Mouse (Mus musculus) cerebellum, adult 11 months (tissue): ENCODE results near the gene C530008M17Rik.

Experiments used
- DNase-seq: peaks from one replicate; pipeline ENCODE4 v3.0.0; 2022

C530008M17Rik gene

DNA sequence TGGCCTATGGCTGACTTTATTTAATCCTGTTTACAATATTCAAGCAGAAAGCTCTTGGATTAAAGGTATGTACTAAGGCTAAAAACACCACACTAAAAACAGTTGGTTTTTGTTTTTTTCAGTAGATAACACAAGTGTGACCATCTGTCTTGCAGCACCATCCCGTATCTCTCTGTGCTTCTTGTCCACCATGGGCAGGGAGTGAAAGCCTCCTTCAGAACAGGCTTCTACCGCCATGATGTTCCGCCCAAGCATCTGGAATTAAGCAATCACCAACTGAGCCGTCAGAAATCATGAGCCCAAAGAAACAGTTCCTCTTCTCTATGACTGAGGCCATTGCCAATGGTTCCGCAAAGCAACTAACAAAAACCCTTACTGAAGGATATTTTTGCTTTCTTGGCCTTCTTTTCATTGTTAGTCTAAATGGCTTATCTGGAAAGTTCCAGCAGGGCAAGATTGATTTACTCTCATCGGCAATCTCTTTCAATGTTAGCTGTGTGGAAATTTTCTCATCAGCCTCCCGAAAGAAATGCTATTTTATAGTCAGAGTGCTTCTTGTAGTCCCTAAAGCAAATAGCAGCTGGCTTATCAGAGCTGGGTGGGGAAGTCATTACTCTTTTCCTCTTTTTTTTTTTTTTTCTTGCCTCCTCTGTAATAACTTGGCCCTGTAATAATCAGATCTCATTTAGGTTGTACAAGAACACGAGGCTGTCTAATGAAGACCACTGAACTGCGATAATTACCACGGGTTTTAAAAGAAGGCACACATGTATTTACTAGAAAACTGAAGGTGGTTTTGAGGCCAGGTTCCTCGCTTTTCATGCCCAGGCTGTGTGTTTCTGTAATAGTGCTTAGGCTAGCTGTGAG, 49.2 kb downstream of the C530008M17Rik start:
- DNase-seq = no peak

DNA sequence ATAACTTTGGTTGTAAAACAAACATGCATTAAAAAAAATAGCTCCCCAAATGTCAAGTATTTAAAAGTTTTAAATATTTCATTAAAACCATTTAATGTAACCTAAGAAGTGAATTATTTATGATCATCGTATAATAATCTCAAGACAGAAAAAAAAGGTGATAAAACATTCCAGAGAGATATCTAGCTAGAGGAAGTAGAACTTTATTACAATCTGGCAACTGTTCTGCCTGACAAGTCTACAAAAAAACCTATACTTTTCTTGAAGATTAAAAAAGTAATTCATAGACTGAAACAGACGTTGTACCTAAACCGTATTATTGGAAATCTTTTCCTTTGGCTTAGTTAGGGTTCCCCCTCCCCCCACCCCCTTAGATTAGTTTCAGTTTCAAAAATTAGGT, 50.8 kb downstream of the C530008M17Rik start:
- no peak for DNase-seq

DNA sequence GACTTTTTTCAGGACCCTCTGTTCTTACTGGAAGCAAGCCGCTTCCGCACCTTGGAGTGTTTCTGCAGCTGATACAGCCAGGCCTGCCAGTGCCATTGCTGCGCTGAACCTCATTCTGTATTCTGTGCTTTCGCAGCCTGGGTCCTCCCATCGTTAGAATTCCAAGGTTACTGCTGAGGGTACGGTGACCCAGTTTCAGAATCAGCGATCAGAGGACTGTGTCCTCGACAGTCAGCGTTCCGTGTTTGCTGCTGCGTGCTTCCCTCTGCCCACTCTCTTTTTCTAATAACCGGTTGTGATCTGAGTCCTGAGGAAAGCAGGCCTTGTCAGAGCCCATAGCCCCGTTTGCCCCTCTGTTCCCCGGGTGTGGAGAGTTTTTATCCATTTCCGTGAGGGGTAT, 51.7 kb downstream of the C530008M17Rik start:
- DNase-seq = no peak

DNA sequence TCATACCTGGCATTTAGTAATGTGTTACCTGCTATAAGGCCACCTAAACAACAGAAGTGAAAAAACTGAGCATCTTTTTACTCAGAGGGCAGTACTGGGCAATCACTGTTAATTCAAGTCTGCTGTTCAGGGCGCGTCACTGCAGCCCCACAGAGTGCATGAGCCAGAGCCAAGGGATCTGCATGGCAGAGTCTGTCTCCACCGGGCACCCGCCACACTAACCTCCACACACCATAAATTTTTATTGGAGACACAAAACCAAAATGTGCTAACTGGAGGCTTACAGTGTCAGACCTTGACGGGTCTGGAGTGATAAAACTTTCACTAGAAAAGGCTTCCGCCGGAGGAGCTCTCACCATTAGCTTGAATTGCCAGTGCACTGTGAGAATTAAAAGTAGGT, 57.4 kb downstream of the C530008M17Rik start:
- DNase-seq = no peak

DNA sequence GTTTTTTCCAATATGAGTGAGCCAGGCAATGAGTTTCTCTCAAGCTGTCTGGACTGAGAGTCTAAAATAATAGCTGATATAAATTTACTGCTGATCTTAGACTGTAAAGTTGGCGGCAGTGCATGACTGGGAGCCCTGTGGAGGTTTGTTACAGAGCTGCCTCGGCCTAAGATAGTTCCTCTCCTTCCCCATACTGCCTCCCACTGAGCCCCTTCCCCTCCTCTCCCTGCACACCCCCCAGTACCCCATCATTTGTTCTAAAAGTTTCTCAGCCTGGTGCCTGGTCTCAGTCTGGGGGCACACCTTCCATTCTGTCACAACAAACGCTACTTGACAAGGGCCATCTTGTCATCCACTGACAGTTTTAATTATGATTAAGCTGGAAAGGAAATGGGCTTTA, 63.6 kb downstream of the C530008M17Rik start:
- DNase-seq = no peak

DNA sequence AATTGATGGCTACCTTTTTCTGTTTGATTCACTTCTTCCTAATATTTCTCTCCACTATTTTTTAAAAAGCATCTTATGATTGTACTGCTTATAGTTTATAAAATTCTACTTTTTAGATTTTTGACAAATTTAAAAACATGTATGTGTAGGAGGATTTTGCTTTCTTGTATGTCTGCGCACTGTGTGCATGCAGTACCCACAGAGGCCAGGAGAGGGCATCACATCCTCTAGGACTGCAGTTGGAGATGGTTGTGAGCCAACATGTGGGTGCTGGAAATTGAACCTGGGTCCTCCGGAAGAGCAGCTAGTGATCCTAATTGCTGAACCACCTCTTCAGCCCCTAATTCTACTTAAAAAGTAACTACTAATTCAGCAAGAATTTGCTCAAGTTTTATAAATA, 68.6 kb downstream of the C530008M17Rik start:
- no peak for DNase-seq

DNA sequence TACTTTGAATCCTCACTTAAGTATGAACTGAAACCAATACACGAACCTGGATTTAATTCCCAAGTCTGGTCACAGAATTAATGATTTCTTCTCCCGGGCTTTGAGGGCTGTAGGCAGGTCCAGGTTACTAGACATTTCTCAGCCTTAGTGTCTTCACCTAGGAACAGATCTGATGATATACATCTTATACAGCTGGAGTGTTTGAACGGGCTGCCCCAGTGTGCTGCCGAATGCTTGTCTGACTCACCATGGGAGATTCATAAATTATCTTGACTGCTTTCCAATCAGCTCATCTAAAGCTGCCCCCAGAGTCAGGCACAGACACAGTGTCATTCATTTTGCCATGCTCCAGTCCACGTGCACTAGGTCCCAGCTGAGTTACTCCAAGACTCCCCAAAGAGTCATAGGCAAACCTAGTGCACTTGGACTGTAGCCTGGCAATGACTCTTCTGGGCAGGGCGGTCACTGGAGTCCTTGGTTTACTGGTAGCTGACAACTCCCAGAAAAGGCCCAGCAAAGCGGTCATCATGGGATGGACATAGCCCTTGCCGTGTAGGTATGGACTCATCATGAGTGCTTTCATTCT, 70.3 kb downstream of the C530008M17Rik start:
- DNase-seq = no peak

DNA sequence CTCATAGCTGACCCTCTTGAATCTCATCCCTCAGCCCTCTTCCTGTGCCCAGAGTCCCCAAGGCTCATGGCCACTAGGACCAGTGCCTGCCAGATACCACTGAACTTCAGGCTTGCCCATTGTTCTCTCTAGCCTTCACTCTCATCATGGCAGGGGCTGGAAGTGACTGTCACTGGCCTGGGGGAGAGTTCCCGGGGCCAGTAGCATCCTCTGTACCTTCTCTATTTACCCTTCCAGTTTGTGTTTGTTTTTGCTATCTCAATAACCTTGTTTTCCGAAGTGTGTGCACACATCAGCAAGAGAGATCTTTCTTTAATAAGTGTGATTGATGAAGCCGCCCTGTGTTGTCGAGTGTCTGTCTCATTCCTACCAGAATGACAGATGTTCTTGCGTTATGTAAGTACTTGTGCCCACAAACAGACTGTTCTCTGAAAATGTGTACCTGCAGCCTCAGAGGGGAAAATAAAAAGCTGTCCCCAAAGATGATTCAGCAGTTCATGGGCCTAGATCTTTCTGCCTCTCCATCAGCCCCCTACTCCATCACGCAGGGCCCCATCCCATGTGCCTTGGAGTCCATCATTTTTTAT, 76.8 kb downstream of the C530008M17Rik start:
- no peak for DNase-seq

DNA sequence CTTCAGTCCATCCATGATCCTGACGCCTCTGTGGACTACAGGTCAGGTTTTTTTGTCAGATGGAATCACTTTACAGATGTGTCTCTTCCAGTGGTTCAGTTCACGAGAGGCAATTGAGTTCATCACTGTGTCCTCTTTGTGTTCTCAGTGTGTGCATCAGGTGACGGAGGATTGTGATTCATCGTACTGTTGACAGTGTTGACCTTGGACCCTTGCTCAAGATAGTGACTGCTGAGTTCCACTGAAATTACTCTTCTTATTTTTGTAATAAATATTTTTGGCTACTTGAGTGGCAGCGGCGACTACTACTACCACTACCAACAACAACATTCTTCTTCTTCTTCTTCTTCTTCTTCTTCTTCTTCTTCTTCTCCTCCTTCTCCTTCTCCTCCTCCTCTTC, 85.2 kb downstream of the C530008M17Rik start:
- DNase-seq = no peak

DNA sequence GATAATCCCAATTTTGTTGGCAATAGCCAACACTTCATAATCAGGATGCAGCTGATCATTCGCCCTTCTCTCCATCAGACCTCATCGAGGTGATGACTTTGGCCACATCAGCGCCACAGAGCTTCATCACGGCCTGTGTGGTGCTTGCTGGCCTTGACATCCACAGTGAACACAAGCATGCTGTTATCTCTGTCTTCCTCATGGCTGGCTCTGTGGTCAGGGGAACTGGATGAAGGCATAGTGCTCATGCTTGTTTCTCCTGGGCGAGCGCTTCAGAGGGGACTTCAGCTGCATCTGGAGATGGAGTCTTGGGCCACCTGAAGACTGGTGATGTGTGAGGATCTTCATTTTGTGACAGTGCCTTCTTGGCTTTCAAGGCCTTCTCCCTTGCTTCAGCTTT, 85.8 kb downstream of the C530008M17Rik start:
- no peak for DNase-seq

DNA sequence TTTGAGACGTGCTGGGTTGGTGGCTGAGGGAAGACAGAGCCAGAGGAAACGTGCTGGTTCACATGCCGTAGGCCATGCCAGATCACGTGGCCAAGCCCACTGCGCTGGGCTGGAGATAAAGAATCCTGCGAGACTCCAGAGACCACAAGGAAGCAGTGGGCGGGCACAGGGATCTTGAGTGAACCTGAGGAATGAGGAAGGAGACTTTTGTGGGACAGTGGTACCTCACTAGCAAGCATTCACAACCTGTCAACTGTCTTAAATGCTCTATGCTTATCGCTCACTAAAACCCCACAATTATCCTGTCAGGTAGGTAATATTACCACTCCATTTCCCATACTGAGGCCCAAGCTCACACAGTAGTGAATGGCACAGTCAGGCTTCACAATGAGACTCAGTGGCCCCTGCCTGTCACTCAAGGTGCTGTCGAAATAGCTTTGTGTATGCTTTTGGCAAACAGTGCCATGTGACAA, 88.5 kb downstream of the C530008M17Rik start:
- no peak for DNase-seq

DNA sequence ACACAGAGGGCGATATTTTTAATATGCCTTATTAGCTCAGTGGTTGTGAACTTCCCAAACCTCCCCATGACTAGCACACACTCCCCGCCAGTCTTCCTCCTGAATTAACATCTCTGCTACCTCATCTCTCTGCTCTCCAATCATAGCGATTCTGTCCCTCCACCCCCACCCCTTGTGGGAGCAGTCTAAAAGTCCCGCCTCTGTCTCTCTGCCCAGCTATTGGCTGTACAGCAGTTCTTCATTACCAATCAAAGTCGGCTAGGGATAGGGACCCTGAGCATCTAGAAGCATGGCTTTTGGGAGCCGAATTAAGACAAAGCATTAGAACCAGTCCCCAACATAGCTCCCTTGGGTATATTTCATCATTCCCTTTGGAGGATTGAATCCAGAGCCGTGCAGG, 91.5 kb downstream of the C530008M17Rik start:
- no peak for DNase-seq

DNA sequence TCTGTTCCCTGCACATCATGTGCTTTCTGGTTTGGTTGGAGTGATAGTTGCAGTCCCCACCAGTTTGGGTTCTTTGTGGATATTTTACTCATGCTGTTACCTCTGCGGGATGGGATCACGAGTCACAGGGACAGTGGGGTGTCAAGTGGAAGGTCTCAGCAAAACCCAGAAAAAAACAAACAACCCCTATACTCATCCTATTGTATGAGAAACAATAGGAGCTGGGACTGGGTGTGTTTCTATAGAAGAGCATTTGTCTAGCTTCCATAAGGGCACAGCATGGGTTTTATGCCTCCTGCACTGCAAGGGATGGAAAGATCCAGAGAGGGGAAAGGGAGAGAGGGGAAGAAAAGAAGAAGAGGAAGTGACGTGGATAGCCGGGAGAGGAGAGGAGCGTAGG, 96.0 kb downstream of the C530008M17Rik start:
- DNase-seq = no peak

DNA sequence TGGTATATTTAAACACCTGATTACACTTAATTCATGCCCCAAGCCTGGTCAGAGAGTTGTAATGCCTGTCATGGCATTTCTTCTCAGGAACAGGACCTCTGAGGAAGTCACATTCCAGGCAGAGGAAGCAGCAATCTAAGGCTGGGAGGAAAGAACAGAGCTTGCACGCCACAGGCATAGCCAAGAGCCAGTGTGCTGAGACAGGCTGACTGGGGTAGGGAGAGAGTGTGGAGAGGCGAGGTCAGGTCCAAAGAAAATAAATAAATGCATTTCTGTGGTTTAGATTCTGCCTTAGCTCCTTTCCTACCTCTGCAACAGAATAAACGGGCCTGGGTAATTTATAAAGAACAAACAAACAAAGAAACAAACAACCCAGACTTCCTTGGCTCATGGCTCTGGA, 104.0 kb downstream of the C530008M17Rik start:
- DNase-seq = no peak

DNA sequence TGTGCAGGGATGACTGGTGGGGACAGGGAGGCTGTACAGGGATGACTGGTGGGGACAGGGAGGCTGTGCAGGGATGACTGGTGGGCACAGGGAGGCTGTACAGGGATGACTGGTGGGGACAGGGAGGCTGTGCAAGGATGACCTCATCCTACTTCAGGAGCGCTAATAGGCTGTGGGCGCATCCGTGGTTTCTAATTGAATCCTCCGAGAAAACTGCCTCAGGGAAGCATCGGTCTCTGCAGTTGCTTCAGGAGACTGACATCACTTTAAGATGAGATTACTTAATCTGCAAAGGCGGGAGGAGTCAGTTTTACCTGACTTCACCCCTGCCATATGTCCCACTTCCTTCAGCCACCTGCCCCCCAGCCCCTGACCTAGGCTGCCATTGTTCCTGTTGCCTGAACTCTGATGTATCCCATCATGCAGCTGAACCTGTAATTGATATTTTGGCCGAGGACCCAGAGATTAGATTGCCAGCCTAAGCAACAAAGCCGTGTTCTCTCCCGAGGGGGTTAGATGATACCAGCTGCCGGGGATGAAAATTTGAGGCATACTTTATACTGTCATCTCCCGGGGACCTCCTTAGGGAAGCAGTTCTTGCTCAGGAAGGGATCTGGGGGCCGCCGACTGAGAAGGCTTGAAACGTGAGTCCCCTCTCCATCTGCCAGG, 105.9 kb downstream of the C530008M17Rik start:
- DNase-seq = no peak

DNA sequence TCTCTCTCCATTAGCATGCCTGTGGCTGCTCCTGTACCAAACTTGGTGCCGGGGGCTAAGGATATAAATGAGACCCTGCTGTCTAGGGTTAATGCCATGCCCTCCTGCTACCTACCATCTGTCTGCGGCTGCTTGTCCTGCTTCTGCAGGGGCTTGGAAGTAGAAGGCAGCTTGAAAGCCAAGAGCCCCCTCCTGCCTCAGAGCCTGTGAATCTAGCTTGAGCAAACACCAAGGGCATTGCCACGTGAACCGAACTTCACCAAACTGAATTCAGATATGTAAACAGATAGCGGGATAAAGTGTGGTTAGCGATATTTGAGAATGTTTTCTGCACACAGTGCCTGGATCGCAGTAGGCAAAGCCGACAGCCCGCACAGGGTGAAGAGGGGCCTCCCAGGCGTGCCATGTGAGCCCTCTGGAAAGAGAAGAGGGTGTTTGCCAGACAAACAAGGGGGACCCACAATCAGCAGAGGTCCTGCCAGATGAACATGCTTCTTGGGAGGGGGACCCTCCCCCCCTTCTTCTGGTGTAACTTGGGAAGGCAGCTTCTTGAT, 106.9 kb downstream of the C530008M17Rik start:
- DNase-seq = no peak

DNA sequence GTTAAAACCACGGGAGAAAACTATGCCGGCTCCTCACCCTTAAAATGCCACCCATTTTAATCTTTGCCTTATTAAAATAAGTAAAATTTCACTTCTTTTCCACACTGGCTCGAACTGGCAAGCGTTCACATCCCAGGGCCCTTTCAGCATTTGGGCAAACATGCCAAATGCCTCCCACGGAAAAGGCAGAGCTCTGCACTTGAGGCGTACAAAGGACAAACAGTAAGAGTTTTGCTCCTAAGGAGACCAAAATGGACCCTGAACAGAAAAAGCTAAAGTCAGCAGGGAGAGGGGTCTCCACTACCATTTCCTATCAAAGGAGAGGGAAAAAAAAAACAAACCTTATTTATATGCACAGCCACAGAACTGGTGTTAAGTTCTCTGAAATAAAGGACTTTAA, 107.4 kb downstream of the C530008M17Rik start:
- no peak for DNase-seq

DNA sequence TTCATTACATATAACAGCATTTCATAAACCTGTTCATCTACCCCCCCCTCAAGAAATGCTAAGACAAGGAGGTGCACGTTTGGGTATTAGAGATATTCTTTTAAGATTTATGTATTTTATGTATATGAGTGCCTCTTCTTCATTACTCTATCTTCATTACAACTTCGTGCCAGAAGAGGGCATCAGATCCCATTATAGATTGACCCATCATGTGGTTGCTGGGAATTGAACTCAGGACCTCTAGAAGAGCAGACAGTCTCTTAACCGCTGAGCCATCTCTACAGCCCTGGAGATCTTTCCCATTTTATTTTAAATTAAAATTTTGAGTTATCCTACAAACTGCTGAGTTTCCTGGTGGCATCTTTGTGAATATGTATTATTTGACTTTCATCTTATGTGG, 112.7 kb downstream of the C530008M17Rik start:
- no peak for DNase-seq

DNA sequence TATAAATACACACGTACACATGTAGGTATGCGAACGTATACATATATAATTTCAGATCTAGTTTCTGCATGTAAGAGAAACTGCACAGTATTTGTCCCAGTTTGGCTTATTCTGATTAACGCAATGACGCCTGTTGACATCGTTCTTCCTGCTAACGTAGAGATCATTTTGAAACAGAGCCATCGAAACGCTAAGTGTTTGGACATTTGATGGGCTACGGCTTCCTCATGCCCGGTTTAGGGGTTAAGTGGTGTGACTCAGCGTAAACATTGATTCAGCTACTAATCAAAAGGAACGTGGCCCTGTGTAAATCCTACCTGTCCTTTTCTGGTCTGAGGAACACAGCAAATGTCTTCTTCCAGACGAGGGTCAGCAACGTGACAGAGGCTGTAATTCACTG, 113.3 kb downstream of the C530008M17Rik start:
- no peak for DNase-seq

DNA sequence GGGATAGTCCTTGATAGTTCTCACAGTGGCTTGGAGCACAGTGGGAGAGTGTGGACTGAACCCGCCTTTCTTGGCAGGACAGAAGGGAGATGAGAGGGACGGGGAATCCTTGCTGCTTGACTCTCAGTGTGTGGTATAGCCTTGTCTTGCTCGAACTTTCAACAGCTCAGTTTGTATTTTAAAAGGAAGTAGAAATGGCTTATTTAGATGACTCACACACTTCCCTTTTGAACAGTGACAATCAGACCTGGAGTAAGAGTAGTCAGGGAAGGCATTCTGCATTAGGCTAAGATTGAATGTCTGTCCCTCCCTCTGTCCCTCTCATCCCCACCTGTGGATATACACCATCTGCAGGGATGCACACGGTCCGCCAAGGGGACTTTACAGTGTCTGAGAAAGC, 115.1 kb downstream of the C530008M17Rik start:
- no peak for DNase-seq

DNA sequence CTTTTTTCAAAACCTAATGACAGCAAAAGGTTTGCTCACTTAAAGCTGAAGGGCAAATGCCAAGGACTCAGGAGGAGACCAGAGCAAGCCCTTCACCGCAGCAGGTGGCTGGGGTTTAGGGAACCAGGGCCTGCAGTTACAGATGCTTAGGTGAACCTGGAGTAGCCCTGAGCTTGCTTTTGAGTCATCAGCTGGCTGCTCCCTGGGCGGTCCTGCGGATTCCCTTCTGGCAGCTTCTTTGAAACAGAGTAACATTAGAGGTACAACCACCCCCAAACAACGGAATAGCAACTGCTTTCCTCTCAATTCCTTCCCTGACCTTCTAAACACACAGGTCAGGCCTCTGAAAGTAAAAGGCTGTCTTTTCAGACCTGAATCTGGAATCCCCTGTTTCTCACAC, 116.5 kb downstream of the C530008M17Rik start:
- no peak for DNase-seq

DNA sequence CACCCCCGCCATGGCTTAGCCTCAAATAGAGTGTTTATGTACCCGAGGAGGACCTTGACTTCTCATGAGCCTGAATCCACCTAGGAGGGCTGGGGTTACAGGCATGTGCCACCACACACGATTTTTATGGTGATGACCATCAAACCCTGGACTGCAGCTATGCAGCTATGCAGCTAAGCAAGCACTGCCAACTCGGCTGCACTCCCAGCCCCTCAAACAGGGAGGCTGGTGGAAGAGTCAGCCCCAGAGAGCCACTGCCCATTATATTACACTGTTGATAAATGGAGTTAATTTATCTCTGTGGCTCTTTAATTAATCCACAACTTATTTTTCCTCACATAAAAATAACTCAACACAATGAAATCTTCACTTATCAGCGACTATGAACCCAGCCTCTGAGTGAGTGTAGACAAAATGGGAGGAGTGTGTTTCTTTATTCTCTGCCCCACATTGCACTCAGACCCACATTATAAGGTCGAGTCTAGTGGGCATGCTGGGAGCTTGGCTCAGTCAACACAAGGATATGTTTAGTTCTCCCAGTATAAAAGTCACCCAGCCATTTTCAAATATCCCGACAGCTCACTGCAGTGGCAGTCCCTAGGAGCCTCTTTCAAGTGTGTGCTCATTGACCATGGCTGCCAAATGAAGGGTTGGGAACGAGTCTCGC, 117.3 kb downstream of the C530008M17Rik start:
- DNase-seq = no peak
